Mouse (Mus musculus) limb, embryonic 15.5 days (tissue): Measurements from ENCODE around the gene Ep400. TPM values are rescaled to one million over a fixed set of nuclear protein-coding genes. Genes with fewer than 3 reads are reported as not detected.
"Not testable (repeated sequence)": the region's sequence is repeated elsewhere in the genome, so short reads cannot be mapped to it uniquely, and the experiment has no call there.

Experiments
- ATAC-seq: fragments of 200-750 bp; cut with Nextera tagmentation; 2 replicates; pipeline ENCODE4 v1.8.0; 2017; ENCODE audit warnings: low read depth, moderate TSS enrichment; ENCODE audit not compliant: insufficient number of reproducible peaks, low FRiP score, low TSS enrichment
- H3K27ac ChIP-seq: fragments of 300-500 bp; sonication (generic); 2 replicates; pipeline ENCODE4 v1.5.1; 2015; ENCODE audit warnings: moderate library complexity, mild to moderate bottlenecking, inconsistent platforms
- H3K27me3 ChIP-seq: fragments of 300-500 bp; sonication (generic); 2 replicates; pipeline ENCODE4 v1.6.1; 2015; ENCODE audit warnings: inconsistent platforms
- H3K36me3 ChIP-seq: fragments of 300-500 bp; sonication (generic); 2 replicates; pipeline ENCODE4 v1.6.1; 2015; ENCODE audit warnings: inconsistent platforms
- H3K4me1 ChIP-seq: fragments of 300-500 bp; sonication (generic); 2 replicates; pipeline ENCODE4 v1.6.1; 2015; ENCODE audit warnings: inconsistent platforms
- H3K4me2 ChIP-seq: fragments of 300-500 bp; sonication (generic); 2 replicates; pipeline ENCODE4 v1.6.1; 2015; ENCODE audit warnings: mild to moderate bottlenecking, inconsistent platforms
- H3K4me3 ChIP-seq: fragments of 300-500 bp; sonication (generic); 2 replicates; pipeline ENCODE4 v1.5.1; 2015; ENCODE audit warnings: mild to moderate bottlenecking, inconsistent platforms
- H3K9ac ChIP-seq: fragments of 300-500 bp; sonication (generic); 2 replicates; pipeline ENCODE4 v1.6.1; 2015; ENCODE audit warnings: inconsistent platforms
- H3K9me3 ChIP-seq: fragments of 300-500 bp; sonication (generic); 2 replicates; pipeline ENCODE4 v1.6.1; 2016; ENCODE audit warnings: inconsistent platforms
- WGBS: fragments of 180-500 bp; shearing (Covaris S2); methylation state at CpG from one replicate; pipeline ENCODE4 v1.1.7; 2015; 5-methylcytosine and 5-hydroxymethylcytosine counted together
- polyA plus RNA-seq: library from polyadenylated mRNA; unstranded; fragments of >200 nt; fragmentation: Nextera tagmentation; extraction: Ambion mirVana; gene quantifications from 2 replicates; pipeline ENCODE4 v1.2.1, GENCODE M21; 2015

Gene Ep400
- polyA plus RNA-seq, 1 experiment from 2014 or later: 39.1 TPM

DNA sequence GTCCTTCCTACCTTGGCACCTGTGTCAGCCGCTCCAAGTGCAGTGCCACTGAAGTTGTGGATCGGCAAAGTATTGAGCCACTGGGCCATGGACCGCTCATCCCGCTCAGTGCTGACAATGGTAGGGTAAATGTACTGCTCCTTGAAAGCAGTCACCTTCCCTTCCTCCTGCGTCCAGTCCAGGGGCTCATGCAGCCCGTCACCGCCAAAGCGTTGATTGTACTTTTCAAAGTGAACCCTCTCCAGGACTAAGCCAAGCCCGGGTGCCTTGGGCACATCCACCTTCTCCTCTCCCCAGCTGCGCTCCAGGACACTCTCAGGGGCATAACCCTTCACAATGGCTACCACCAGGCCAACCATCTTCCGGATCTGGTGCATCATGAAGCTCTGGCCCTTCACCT lies 4.0 kb upstream of the Ep400 start:
- H3K27ac ChIP-seq: no peak overlapping the region
- H3K9ac ChIP-seq: no peak overlapping the region
- H3K27me3 ChIP-seq: no peaks in the 10 kb centered on the region
- no peaks in the 10 kb centered on the region for H3K9me3 ChIP-seq
- 94% methylated on average over 11 of the region's 11 CpGs for WGBS
- no peak for ATAC-seq
- no peak overlapping the region for H3K4me3 ChIP-seq
- peaks cover 7% of the 10 kb centered on the region for H3K4me1 ChIP-seq
- H3K36me3 ChIP-seq: peaks cover 59% of the 10 kb centered on the region
- no peak overlapping the region for H3K4me2 ChIP-seq

DNA sequence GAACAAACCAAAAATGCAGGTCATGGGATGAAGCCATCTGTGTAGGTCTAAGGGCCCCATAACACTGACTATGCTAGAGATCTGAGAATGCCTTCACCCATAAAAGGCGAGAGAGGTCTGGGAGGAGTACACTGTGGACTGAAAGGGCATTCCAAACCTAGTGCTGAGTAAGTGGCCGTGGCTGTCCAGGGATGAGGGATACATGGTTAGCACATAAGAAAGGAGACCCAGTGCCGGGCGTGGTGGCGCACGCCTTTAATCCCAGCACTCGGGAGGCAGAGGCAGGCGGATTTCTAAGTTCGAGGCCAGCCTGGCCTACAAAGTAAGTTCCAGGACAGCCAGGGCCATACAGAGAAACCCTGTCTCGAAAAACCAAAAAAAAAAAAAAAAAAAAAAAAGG lies 2.4 kb upstream of the Ep400 start:
- H3K9me3 ChIP-seq, H3K27ac ChIP-seq, ATAC-seq, H3K27me3 ChIP-seq, H3K9ac ChIP-seq, H3K4me3 ChIP-seq, H3K4me2 ChIP-seq: not testable (repeated sequence)
- Histone ChIP-seq H3K36me3 (peaks cover 53% of the 10 kb centered on the region), H3K4me1 (peaks cover 14% of the 10 kb centered on the region)
- 94% methylated on average over 10 of the region's 10 CpGs for WGBS

DNA sequence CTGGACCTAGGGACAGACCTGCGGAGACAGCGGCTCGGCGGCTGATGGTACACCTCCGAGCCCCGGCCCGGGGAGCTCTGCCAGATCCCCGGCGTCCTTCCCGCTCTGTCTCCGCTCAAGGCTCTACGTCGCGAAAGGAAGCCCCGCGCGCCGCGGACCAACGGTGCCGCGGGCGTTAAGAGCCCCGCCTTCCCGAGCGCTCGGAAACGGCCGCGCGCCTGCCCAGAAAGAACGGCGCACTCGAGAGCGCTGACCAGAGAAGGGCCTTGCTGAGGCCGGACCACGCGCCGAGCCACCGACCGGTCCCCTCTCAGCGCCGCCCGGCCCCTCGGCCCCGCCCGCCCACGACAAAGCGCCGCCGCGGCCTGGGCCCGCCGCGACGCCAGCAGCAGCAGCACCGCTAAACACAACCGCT lies 479 bp downstream of the Ep400 start:
- Histone ChIP-seq H3K27ac (peak overlapping the region; percentile 95), H3K36me3 (peaks cover 25% of the 10 kb centered on the region), H3K9ac (peak overlapping the region; percentile 85), H3K9me3 (no peaks in the 10 kb centered on the region), H3K4me2 (peak overlapping the region; percentile 60), H3K4me1 (peaks cover 14% of the 10 kb centered on the region), H3K27me3 (no peaks in the 10 kb centered on the region), H3K4me3 (peak overlapping the region; percentile 95)
- peak; percentile 36 for ATAC-seq
- 0% methylated on average over 55 of the region's 58 CpGs for WGBS

DNA sequence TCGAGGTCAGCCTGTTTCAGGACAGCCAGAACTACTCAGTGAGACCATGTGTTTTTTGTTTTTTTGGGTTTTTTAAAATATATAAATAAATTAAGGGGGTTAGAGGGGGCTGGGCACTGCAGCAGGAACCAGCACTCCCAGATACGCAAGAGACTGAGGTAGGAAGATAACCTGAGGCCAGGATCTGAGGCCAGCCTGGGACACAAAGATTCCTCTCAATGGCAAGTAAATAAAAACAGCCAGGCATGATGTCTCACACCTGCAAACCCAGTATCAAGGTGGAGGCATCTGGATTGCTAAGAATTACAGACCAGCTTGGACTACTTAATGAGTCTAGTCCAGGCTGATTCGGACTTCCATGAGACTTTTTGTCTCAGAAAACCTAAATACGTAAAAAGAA lies 1.2 kb downstream of the Ep400 start:
- H3K9ac ChIP-seq: peak overlapping the region; percentile 85
- ATAC-seq: no peak
- peak overlapping the region; percentile 95 for H3K4me3 ChIP-seq
- H3K9me3 ChIP-seq: no peaks in the 10 kb centered on the region
- peaks cover 14% of the 10 kb centered on the region for H3K4me1 ChIP-seq
- H3K27me3 ChIP-seq: no peaks in the 10 kb centered on the region
- no peak overlapping the region for H3K27ac ChIP-seq
- 45% methylated on average over 4 of the region's 4 CpGs for WGBS
- H3K36me3 ChIP-seq: peaks cover 18% of the 10 kb centered on the region
- H3K4me2 ChIP-seq: peak overlapping the region; percentile 60

DNA sequence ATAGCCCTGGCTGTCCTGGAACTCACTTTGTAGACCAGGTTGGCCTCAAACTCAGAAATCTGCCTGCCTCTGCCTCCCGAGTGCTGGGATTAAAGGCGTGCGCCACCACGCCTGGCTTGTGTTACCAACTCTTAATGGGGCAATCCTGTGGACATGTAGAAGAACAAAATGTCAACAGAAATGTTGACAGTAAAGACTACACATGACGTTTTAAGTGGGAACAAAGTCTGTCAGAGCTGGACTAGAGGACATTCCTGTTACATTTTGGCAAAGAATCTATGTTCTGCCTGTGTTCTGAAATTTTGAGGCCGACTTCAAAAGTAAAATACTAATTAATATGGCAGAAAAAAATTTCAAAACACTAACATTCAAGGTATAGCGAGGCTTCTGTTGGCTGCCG lies 6.6 kb downstream of the Ep400 start:
- H3K4me1 ChIP-seq: peaks cover 8% of the 10 kb centered on the region
- no peak overlapping the region for H3K9ac ChIP-seq
- no peak overlapping the region for H3K27ac ChIP-seq
- H3K27me3 ChIP-seq: no peaks in the 10 kb centered on the region
- WGBS: 93% methylated on average over 8 of the region's 8 CpGs
- no peak overlapping the region for H3K4me3 ChIP-seq
- ATAC-seq: no peak
- H3K9me3 ChIP-seq: no peaks in the 10 kb centered on the region
- H3K36me3 ChIP-seq: no peaks in the 10 kb centered on the region
- no peak overlapping the region for H3K4me2 ChIP-seq

DNA sequence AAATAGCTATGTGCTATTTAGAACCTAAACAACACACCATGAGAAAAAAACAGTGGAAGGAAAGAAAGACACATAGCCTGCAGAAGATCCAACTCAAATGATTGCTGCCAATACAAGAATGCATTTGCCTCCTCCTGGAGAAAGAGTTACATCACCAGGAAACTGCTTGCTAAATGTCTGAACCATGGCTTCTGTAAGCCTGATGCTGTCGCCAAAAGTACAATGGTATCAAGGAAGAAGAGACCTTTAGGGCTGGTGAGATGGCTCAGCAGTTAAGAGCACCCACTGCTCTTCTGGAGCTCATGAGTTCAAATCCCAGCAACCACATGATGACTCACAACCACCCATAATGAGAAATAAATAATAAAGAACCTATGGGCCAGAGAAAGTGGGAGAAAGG lies 25.5 kb downstream of the Ep400 start:
- Histone ChIP-seq H3K4me3 (no peak overlapping the region), H3K27ac (no peak overlapping the region), H3K36me3 (peaks cover 15% of the 10 kb centered on the region; the same call in 1 of the 2 replicates), H3K4me2 (no peak overlapping the region), H3K9ac (no peak overlapping the region), H3K9me3 (no peaks in the 10 kb centered on the region), H3K4me1 (no peaks in the 10 kb centered on the region), H3K27me3 (no peaks in the 10 kb centered on the region)
- WGBS: 87% methylated on average over 1 of the region's 1 CpGs
- no peak for ATAC-seq

DNA sequence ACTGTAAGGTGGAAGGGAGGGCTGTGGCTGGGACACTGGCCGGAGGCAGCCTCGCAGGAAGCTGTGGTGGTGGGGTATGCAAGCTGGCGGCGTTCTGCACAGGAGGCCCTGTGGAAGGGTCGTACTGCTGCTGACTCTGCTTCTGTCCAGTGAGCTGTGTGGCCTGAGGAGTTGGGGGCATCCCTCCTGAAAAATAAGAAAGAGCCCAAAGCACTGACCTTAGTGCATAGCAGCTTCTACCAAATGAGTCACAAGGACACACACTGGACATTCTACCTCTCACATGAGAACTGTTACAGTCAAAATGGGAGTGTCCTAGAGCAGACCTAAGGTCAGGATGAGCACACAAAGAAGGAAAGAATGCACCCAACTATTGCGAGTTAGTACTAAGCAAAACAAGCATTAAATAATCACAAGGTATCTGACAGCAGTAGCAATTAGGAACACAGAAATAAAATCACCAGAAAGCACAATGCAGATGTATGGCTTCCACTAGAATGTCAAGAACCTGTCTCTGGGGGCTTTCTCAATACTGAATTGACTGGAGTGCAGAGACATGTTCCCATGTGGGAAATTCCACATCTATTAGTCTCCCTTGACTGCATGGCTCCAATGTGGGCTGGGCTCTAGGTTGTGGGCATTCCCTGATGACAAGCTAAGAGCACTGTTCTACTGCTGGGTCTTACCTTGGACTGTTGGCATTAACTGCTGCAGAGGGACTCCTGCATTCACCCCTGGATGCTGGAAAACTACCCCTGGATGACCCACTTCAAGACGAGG lies 30.8 kb downstream of the Ep400 start:
- no peak for ATAC-seq
- Histone ChIP-seq H3K9ac (no peak overlapping the region), H3K4me2 (no peak overlapping the region), H3K36me3 (peaks cover 41% of the 10 kb centered on the region), H3K27ac (no peak overlapping the region), H3K4me1 (no peaks in the 10 kb centered on the region), H3K4me3 (no peak overlapping the region), H3K27me3 (no peaks in the 10 kb centered on the region), H3K9me3 (no peaks in the 10 kb centered on the region)
- 94% methylated on average over 7 of the region's 7 CpGs for WGBS

DNA sequence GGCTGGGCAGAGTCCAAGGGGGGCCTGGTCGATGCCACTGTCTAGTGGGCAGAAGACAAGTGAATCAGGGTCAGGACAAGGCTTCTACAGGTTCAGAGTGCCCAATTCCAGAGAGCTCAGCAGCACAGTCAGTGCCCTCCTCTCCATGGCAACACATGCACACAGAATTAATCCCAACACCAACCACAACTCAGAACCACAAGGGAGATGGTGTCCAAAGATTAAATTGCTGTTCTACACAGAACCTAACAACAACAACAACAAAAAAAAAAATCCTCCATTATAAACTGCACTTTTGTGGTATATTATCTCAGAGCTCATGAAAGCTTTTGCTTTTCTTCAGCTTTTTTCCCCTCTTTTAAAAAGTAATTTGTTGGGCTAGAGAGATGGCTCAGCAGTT lies 34.9 kb downstream of the Ep400 start:
- 89% methylated on average over 1 of the region's 1 CpGs for WGBS
- no peak overlapping the region for H3K4me3 ChIP-seq
- no peak for ATAC-seq
- no peaks in the 10 kb centered on the region for H3K27me3 ChIP-seq
- H3K4me1 ChIP-seq: no peaks in the 10 kb centered on the region
- H3K9ac ChIP-seq: no peak overlapping the region
- peaks cover 66% of the 10 kb centered on the region for H3K36me3 ChIP-seq
- no peak overlapping the region for H3K4me2 ChIP-seq
- H3K27ac ChIP-seq: no peak overlapping the region
- H3K9me3 ChIP-seq: no peaks in the 10 kb centered on the region

DNA sequence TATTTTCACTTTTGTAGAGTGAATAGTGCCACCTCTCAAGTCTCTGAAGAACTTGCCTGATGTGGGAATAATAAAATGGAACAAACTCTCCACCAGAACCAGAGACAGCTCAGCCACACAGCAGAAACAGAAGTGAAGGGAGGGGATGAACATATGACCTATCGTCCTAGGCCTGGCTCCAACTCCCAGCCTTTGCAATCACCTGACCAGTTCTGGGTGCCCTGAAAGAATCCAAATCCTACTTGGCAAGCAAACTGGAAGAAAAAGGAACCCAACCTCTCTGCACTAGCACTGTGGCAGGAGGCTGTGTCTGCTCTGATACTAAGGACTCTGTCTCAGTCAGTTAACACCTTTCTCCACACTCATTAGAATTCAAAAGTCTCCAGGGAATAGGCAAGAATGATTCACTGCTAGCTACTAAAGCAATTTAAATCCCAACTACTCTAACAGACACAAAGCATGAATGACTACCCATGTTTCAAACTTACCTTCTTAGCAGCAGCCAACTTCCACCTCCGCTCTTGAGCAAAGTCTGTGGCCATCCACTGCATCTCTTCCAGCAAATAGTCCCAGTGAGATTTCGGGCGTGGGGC lies 37.2 kb downstream of the Ep400 start:
- Histone ChIP-seq H3K4me1 (no peaks in the 10 kb centered on the region), H3K36me3 (peaks cover 65% of the 10 kb centered on the region), H3K27me3 (no peaks in the 10 kb centered on the region), H3K4me2 (no peak overlapping the region), H3K9me3 (no peaks in the 10 kb centered on the region), H3K9ac (no peak overlapping the region), H3K27ac (no peak overlapping the region), H3K4me3 (no peak overlapping the region)
- 87% methylated on average over 4 of the region's 4 CpGs for WGBS
- ATAC-seq: no peak

DNA sequence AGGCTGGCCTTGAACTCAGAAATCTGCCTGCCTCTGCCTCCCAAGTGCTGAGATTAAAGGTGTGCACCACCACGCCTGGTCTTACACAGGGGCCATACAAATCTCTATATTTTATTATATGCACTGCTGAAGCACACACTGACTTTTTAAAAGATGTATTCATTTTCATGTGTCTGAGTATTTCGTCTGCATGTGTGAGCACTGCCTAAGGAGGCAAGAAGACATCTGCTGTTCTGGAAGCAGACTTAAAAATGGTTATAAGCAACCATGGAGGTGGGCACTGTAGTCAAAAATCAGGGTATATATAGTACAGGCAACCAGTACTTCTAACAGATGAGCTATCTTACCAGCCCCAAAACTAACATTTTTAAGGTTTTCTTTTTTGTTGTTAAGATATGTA lies 39.3 kb downstream of the Ep400 start:
- H3K4me1 ChIP-seq: no peaks in the 10 kb centered on the region
- ATAC-seq: no peak
- no peaks in the 10 kb centered on the region for H3K9me3 ChIP-seq
- no peaks in the 10 kb centered on the region for H3K27me3 ChIP-seq
- H3K27ac ChIP-seq: no peak overlapping the region
- H3K4me2 ChIP-seq: no peak overlapping the region
- H3K4me3 ChIP-seq: no peak overlapping the region
- H3K36me3 ChIP-seq: peaks cover 66% of the 10 kb centered on the region
- H3K9ac ChIP-seq: no peak overlapping the region
- WGBS: 91% methylated on average over 2 of the region's 2 CpGs

DNA sequence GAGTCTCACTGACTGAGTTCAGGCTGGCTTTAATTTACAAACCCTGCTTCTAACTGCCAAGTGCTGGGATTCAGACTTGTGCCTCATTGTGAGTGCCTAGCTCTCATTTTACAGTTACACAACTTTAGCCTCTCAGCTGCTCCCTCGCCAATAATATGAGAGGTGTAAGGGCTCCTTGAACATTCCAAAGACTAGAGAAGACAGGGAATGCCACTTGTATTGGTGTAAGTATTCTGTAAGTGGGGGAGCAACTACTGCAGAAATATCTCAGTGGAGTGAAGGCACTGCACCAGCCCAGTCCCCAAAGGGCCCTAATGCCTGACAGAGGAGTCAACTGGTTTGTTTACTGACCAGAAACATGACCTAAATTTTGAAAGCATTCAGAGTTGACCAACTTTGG lies 42.7 kb downstream of the Ep400 start:
- H3K9ac ChIP-seq: no peak overlapping the region
- peaks cover 74% of the 10 kb centered on the region for H3K36me3 ChIP-seq
- WGBS: 89% methylated on average over 1 of the region's 1 CpGs
- no peaks in the 10 kb centered on the region for H3K4me1 ChIP-seq
- H3K4me2 ChIP-seq: no peak overlapping the region
- H3K27me3 ChIP-seq: no peaks in the 10 kb centered on the region
- ATAC-seq: no peak
- H3K27ac ChIP-seq: no peak overlapping the region
- no peak overlapping the region for H3K4me3 ChIP-seq
- no peaks in the 10 kb centered on the region for H3K9me3 ChIP-seq

DNA sequence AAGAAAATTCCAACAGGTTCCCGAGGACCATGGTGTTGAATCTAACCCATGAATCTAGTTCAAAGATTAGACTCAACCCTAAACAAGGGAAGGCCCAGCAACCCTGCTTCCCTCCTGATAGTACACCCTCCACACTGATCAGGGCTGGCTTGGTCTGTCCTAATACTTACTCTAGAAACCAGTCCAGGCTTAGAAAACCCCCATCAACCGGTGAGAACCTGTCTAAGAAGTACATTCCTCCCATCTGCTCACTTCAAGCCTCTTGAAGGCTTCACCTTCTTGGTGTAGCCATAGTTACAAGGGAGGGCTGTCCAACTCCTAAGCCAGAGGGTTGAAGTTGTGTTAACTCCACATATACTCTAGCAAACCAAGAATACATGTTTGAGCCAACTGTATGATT lies 47.0 kb downstream of the Ep400 start:
- no peak overlapping the region for H3K4me3 ChIP-seq
- no peak overlapping the region for H3K27ac ChIP-seq
- H3K36me3 ChIP-seq: peaks cover 76% of the 10 kb centered on the region
- no peak for ATAC-seq
- WGBS: 86% methylated on average over 2 of the region's 2 CpGs
- H3K4me1 ChIP-seq: no peaks in the 10 kb centered on the region
- no peak overlapping the region for H3K4me2 ChIP-seq
- no peak overlapping the region for H3K9ac ChIP-seq
- H3K27me3 ChIP-seq: no peaks in the 10 kb centered on the region
- no peaks in the 10 kb centered on the region for H3K9me3 ChIP-seq
